Mouse (Mus musculus): ENCODE data around the gene Slfn5.
"Not testable (repeated sequence)": the region's sequence is repeated elsewhere in the genome, so short reads cannot be mapped to it uniquely, and the experiment has no call there.

DNA sequence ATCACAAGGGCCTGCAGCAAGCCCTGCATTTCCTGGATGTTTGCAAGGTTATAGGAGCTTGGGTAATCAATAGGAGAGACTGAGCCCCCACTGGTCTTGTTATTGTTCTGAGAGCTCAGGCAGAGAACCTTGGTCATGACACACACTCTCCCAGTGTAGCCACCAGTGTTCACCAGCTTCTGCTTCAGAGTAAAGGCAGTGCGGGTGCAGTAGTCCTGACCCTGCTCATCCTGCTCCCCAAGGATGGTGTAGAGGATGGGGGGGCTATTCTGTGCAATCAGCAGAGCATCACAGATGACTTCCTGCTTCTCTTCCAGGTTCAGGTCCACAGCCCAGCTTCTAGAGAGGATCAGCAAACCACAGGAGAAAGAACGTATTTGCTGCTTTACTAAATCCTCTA, 31.3 kb downstream of the Slfn5 start:
- not testable (repeated sequence) for TF ChIP-seq RAD21 (IDR thresholded peaks at IDR 0.05; ENCODE audit: low read depth, low read length); MEF2A (IDR thresholded peaks at IDR 0.05; ENCODE audit: borderline replicate concordance, low read depth, low read length); UBTF (IDR thresholded peaks at IDR 0.05; ENCODE audit: low read depth, low read length); CTCF (conservative IDR thresholded peaks at IDR 0.05 in 1 of 2, IDR thresholded peaks at IDR 0.05 in 1 of 2; ENCODE audit: low read depth in 2 of 2, low read length in 2 of 2); EP300 (IDR thresholded peaks at IDR 0.05; ENCODE audit: low read length); ZNF384 (IDR thresholded peaks at IDR 0.05; ENCODE audit: low read depth, low read length); BHLHE40 (IDR thresholded peaks at IDR 0.05; ENCODE audit: low read depth, low read length); POLR2A (IDR thresholded peaks at IDR 0.05; ENCODE audit: low read depth, low read length); NELFE (IDR thresholded peaks at IDR 0.05; ENCODE audit: low read depth, low read length); ZC3H11A (IDR thresholded peaks at IDR 0.05; ENCODE audit: low read depth, low read length); SIN3A (IDR thresholded peaks at IDR 0.05; ENCODE audit: low read length)
